Mouse (Mus musculus) heart, postnatal 0 days (tissue): ENCODE results near the gene Dnal1. TPM values are rescaled to one million over a fixed set of nuclear protein-coding genes. Genes with fewer than 3 reads are reported as not detected.
"Not testable (repeated sequence)": the region's sequence is repeated elsewhere in the genome, so short reads cannot be mapped to it uniquely, and the experiment has no call there.

Experiments
- ATAC-seq: fragments of 200-750 bp; cut with Nextera tagmentation; 2 replicates; pipeline ENCODE4 v1.8.0; 2017; ENCODE audit warnings: low read depth, moderate number of reproducible peaks, moderate library complexity; ENCODE audit not compliant: insufficient read depth
- DNase-seq: peaks from one replicate; pipeline ENCODE4 v3.0.0-alpha.2; 2016; ENCODE audit warnings: low spot score
- H3K27ac ChIP-seq: fragments of 300-500 bp; sonication (generic); 2 replicates; pipeline ENCODE4 v1.5.1; 2014; ENCODE audit warnings: low read depth, mild to moderate bottlenecking
- H3K27me3 ChIP-seq: fragments of 300-500 bp; sonication (generic); 2 replicates; pipeline ENCODE4 v1.6.1; 2014; ENCODE audit warnings: low read length, mixed read lengths; ENCODE audit not compliant: control insufficient read depth, insufficient read depth
- H3K36me3 ChIP-seq: fragments of 300-500 bp; sonication (generic); replicated peaks from 2 replicates; pipeline ENCODE4 v1.6.1; 2014; ENCODE audit warnings: low read length, mixed read lengths; ENCODE audit not compliant: control insufficient read depth, insufficient read depth
- H3K4me1 ChIP-seq: fragments of 300-500 bp; sonication (generic); 2 replicates; pipeline ENCODE4 v1.6.1; 2014; ENCODE audit warnings: antibody characterized with exemption; ENCODE audit not compliant: control insufficient read depth, insufficient read depth
- H3K4me2 ChIP-seq: fragments of 300-500 bp; sonication (generic); 2 replicates; pipeline ENCODE4 v1.6.1; 2014; ENCODE audit warnings: low read depth, mild to moderate bottlenecking, low read length, moderate library complexity
- H3K4me3 ChIP-seq: fragments of 300-500 bp; sonication (generic); 2 replicates; pipeline ENCODE4 v1.5.1; 2014; ENCODE audit warnings: low read depth, low read length
- H3K9ac ChIP-seq: fragments of 300-500 bp; sonication (generic); replicated peaks from 2 replicates; pipeline ENCODE4 v1.6.1; 2014; ENCODE audit warnings: low read depth, low read length, mixed read lengths
- H3K9me3 ChIP-seq: fragments of 300-500 bp; sonication (generic); replicated peaks from 2 replicates; pipeline ENCODE4 v1.6.1; 2016; ENCODE audit warnings: low read length; ENCODE audit not compliant: control insufficient read depth
- CTCF ChIP-seq: IDR thresholded peaks from 2 replicates; pipeline ENCODE4 v1.5.1; 2016; ENCODE audit warnings: antibody characterized with exemption, control low read depth, low read depth
- EP300 ChIP-seq: IDR thresholded peaks from 2 replicates; pipeline ENCODE4 v1.6.1; 2016; ENCODE audit warnings: antibody characterized with exemption, low read depth
- WGBS: fragments of 180-500 bp; shearing (Covaris S2); extraction: QIAGEN DNeasy Blood & Tissue Kit; methylation state at CpG from one replicate; pipeline ENCODE4 v1.1.7; 2014; 5-methylcytosine and 5-hydroxymethylcytosine counted together
- polyA plus RNA-seq: library from polyadenylated mRNA; unstranded; fragments of >200 nt; fragmentation: Nextera tagmentation; extraction: Ambion mirVana; gene quantifications from 2 replicates; pipeline ENCODE4 v1.2.1, GENCODE M21; 2015
- total RNA-seq: library from RNA; depleted of rRNA; stranded (reverse); fragments of >200 nt; gene quantifications from 2 replicates; pipeline ENCODE4 v1.2.3, GENCODE M21; 2014; ENCODE audit warnings: low replicate concordance

Gene Dnal1
- total and polyA plus RNA-seq, 2 experiments from 2014 or later: 2.3 to 2.6 TPM

DNA sequence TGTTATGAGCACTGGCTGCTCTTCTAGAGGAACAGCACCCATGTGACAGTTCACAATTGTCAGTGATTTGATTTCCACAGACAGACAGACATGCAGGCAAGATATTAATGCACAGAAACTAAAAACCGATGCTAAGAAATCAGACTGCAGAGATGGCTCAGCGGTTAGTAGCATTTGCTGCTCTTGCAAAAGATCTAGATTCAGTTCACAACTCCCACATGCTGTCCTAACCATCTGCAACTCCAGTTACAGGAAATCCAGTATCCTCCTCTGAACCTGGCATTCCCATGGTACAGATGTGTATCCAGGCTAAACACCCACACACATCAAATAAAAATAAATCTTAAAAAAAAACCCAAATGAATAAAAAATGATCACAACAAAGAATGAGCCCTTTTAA is 42.5 kb upstream of the Dnal1 start:
- Histone ChIP-seq H3K4me3 (no peak overlapping the region), H3K27ac (no peak overlapping the region), H3K4me1 (no peaks in the 10 kb centered on the region), H3K36me3 (no peaks in the 10 kb centered on the region), H3K9me3 (no peaks in the 10 kb centered on the region), H3K27me3 (peaks cover 20% of the 10 kb centered on the region), H3K9ac (no peak overlapping the region), H3K4me2 (no peak overlapping the region)
- ATAC-seq: no peak
- 83% methylated on average over 2 of the region's 2 CpGs for WGBS
- DNase-seq: no peak
- TF ChIP-seq CTCF (no peak), EP300 (no peak)

DNA sequence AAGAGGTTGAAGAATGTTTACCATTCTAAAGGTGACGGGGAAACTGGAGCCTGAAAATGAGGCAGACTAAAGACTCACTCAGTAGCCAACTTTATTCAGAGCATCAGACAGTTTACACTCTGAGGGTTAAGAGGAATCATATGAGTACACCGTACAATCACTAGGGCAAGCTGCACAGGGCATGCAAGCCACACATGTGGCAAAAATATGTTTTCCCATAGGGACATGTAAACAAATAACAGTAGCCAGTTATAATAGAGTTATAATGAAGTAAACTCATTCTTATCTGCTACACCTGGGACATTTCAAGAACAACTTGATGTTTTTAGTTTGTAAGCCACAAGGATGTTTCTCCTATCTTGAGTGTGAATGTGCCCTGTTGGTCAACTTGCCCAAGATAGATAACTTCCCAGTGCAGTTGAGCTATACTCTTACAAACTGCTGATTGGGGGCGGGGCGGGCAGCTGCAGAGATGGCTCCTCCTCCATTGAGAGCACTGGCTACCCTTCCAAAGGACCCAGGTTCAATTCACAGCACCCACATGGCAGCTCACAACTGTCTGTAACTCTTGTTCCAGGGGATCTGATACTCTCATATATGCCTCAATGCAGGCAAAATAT is 36.7 kb upstream of the Dnal1 start:
- no peak for DNase-seq
- Histone ChIP-seq H3K4me3 (no peak overlapping the region), H3K27ac (no peak overlapping the region), H3K4me1 (no peaks in the 10 kb centered on the region), H3K9me3 (no peaks in the 10 kb centered on the region), H3K4me2 (no peak overlapping the region), H3K27me3 (no peaks in the 10 kb centered on the region), H3K36me3 (no peaks in the 10 kb centered on the region), H3K9ac (no peak overlapping the region)
- 84% methylated on average over 4 of the region's 4 CpGs for WGBS
- no peak for ATAC-seq
- TF ChIP-seq CTCF (no peak), EP300 (no peak)

DNA sequence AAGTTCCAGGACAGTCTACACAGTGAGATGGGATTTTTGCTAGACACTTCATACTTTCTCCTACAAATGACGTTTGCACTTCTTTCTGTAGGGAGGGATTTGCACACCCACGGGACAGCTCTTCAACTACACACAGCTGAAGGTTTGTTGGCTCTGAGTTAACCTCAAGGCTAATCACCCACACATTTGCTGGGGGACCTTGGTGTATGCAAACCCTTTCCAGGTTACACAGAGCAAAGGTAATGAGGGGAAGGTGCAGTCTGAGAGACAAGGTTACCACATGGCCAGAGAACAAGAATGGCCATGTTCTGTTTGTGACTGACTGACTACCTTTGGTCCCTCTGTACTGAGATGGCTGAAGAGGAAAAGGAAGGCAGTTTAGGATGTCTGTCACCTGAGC is 30.3 kb upstream of the Dnal1 start:
- no peak overlapping the region for H3K4me2 ChIP-seq
- TF ChIP-seq EP300: no peak
- no peak for TF ChIP-seq CTCF
- H3K4me1 ChIP-seq: 0 out of 2 replicates have a peak, but pooled peaks cover 8% of the 10 kb centered on the region
- H3K27ac ChIP-seq: no peak overlapping the region
- no peaks in the 10 kb centered on the region for H3K36me3 ChIP-seq
- 83% methylated on average over 2 of the region's 2 CpGs for WGBS
- no peak for ATAC-seq
- no peaks in the 10 kb centered on the region for H3K27me3 ChIP-seq
- 0 out of 2 replicates have a peak, but pooled peaks cover 8% of the 10 kb centered on the region for H3K9me3 ChIP-seq
- H3K9ac ChIP-seq: no peak overlapping the region
- no peak overlapping the region for H3K4me3 ChIP-seq
- DNase-seq: no peak

DNA sequence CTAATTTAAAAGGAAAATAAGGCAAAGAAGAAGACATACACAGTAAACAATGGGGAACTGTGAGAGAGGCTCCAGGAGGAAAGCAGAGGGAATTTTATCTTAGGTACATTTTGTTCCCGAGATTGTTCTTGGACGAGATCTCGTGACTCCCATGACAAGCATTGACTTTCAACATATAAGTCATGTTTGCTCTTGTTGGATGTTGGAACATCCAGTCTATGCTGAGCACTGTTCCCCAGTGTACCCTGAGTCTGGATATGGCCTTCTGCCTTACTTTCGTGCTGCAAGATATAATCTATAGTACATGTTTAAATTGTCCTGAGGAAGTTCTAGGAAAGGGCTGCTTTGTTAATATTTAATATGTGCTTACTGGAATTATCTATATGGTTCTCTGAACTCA is 29.6 kb upstream of the Dnal1 start:
- Histone ChIP-seq H3K9ac (no peak overlapping the region), H3K4me2 (no peak overlapping the region), H3K4me3 (no peak overlapping the region), H3K36me3 (no peaks in the 10 kb centered on the region), H3K27ac (no peak overlapping the region), H3K4me1 (0 out of 2 replicates have a peak, but pooled peaks cover 8% of the 10 kb centered on the region), H3K27me3 (no peaks in the 10 kb centered on the region), H3K9me3 (0 out of 2 replicates have a peak, but pooled peaks cover 8% of the 10 kb centered on the region)
- DNase-seq (peak; percentile 27), ATAC-seq (peak; percentile 20; the same call in 1 of the 2 replicates)
- TF ChIP-seq EP300: peak; percentile 62; the same call in 1 of the 2 replicates
- TF ChIP-seq CTCF: no peak
- 49% methylated on average over 4 of the region's 4 CpGs for WGBS

DNA sequence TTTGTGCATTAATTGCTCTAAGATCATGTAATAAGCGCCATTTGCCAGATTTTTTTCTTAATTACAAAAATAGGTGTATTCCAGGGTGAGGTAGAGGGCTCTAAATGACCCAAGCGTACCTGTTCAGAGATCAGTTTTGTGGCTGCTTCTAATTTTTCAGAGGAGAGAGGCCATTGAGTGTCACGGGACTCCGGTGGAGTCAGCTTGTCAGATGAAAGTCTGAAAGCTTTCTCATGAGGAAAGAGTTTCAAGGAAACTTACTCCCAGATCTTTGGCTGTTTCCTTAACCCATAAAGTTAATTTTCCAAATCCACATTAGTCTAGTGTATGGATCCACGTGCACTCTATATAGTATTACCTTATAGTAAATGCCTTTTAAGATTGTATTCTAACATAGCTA is 19.5 kb upstream of the Dnal1 start:
- H3K4me3 ChIP-seq, H3K4me2 ChIP-seq, H3K27ac ChIP-seq, ATAC-seq, H3K9me3 ChIP-seq, H3K27me3 ChIP-seq, DNase-seq, H3K36me3 ChIP-seq, H3K9ac ChIP-seq, H3K4me1 ChIP-seq: not testable (repeated sequence)
- 85% methylated on average over 5 of the region's 5 CpGs for WGBS

DNA sequence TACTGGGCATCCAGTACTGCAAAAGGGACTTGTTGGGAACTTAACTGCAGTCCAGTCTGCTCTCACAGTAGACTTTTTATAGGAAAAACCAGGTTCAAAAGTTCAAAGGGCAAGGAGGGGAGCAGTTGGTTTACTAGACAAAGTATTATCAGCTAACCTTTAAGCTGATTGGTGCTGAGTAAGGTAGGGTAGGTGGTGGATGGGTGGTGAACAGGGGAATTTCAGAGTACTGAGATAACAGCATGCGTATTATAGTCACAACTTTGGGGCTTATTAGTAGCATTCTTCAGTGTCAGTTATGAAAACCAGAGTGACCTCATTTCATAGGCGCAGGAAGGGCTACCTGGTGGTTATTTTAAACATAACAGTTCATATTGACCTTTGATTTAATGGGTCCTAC is 14.6 kb upstream of the Dnal1 start:
- Histone ChIP-seq H3K9ac (no peak overlapping the region), H3K27ac (no peak overlapping the region), H3K9me3 (no peaks in the 10 kb centered on the region), H3K4me3 (no peak overlapping the region), H3K27me3 (no peaks in the 10 kb centered on the region), H3K4me1 (no peaks in the 10 kb centered on the region), H3K4me2 (no peak overlapping the region), H3K36me3 (no peaks in the 10 kb centered on the region)
- ATAC-seq (no peak), DNase-seq (no peak)
- no peak for TF ChIP-seq CTCF
- TF ChIP-seq EP300: no peak
- 100% methylated on average over 2 of the region's 2 CpGs for WGBS
